Mouse (Mus musculus) heart, embryonic 11.5 days (tissue): ENCODE results near the gene Snrpg. TPM values are rescaled to one million over a fixed set of nuclear protein-coding genes. Genes with fewer than 3 reads are reported as not detected.
A peak's percentile ranks its signal among the peaks of the same experiment; 100 is the strongest.
"Not testable (repeated sequence)": the region's sequence is repeated elsewhere in the genome, so short reads cannot be mapped to it uniquely, and the experiment has no call there.

ENCODE experiments used
- ATAC-seq: fragments of 200-750 bp; cut with Nextera tagmentation; replicated peaks from 2 replicates; pipeline ENCODE4 v1.8.0; 2017; ENCODE audit warnings: moderate library complexity; ENCODE audit not compliant: insufficient number of reproducible peaks, low FRiP score, low TSS enrichment
- H3K27ac ChIP-seq: fragments of 300-500 bp; sonication (generic); 2 replicates; pipeline ENCODE4 v1.5.1; 2014; ENCODE audit warnings: mild to moderate bottlenecking, low read depth, low read length
- H3K27me3 ChIP-seq: fragments of 300-500 bp; sonication (generic); 2 replicates; pipeline ENCODE4 v1.6.1; 2014; ENCODE audit warnings: mild to moderate bottlenecking, low read length, mixed read lengths; ENCODE audit not compliant: control insufficient read depth, insufficient read depth
- H3K36me3 ChIP-seq: fragments of 300-500 bp; sonication (generic); 2 replicates; pipeline ENCODE4 v1.6.1; 2014; ENCODE audit warnings: mild to moderate bottlenecking, low read length, moderate library complexity, mixed read lengths; ENCODE audit not compliant: control insufficient read depth, insufficient read depth
- H3K4me1 ChIP-seq: fragments of 300-500 bp; sonication (generic); 2 replicates; pipeline ENCODE4 v1.6.1; 2014; ENCODE audit warnings: low read length; ENCODE audit not compliant: control insufficient read depth, insufficient read depth
- H3K4me2 ChIP-seq: fragments of 300-500 bp; sonication (generic); 2 replicates; pipeline ENCODE4 v1.6.1; 2014; ENCODE audit warnings: mild to moderate bottlenecking, moderate library complexity
- H3K4me3 ChIP-seq: fragments of 300-500 bp; sonication (generic); 2 replicates; pipeline ENCODE4 v1.5.1; 2014; ENCODE audit warnings: low read depth, low read length
- H3K9ac ChIP-seq: fragments of 300-500 bp; sonication (generic); 2 replicates; pipeline ENCODE4 v1.6.1; 2014; ENCODE audit warnings: mild to moderate bottlenecking, low read depth, low read length, moderate library complexity
- H3K9me3 ChIP-seq: fragments of 300-500 bp; sonication (generic); replicated peaks from 2 replicates; pipeline ENCODE4 v1.6.1; 2016; ENCODE audit warnings: low read length; ENCODE audit not compliant: control insufficient read depth
- WGBS: fragments of 180-500 bp; shearing (Covaris S2); extraction: QIAGEN DNeasy Blood & Tissue Kit; methylation state at CpG from one replicate; pipeline ENCODE4 v1.1.7; 2014; ENCODE audit not compliant: insufficient replicate concordance; 5-methylcytosine and 5-hydroxymethylcytosine counted together
- polyA plus RNA-seq: library from polyadenylated mRNA; unstranded; fragments of >200 nt; fragmentation: Nextera tagmentation; extraction: Ambion mirVana; gene quantifications from 2 replicates; pipeline ENCODE4 v1.2.1, GENCODE M21; 2014

The Snrpg gene
- polyA plus RNA-seq, 1 experiment from 2014 or later = 393 TPM

DNA sequence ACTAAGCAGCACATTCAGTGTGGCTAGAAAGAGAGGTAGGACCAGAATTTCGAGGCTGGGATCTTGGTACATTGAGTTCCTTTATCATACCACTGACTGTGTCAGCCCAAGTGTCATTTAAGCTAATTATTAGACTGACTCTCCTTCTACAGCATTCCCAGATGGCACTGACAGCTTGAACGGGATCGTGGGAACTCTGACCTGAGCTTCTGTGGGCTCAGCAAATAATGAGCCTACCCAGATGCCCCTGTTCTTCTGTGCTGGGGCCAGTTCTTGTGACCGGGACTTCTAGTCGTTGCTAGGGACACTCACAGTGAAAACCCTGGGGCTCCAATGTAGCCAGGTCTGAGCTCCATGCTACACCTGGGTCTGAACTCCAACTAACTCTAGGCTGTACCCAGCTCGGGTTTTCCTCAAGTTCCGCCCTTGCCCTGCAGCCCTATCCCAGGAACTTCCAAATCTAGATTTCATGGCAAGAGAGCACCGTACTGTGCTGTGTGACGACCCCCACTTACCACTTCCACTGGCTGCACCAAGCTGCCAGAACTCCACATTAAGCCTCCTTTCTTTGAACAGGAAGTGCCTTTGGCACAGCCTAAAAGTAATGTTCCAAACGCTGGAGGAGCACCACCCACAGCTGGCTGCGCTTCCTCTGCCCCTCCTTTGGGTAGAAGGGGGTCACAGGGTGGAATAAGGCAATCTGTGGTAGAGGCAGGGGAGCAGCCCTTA lies 35.8 kb upstream of the Snrpg start:
- Histone ChIP-seq H3K36me3 (no peaks in the 10 kb centered on the region), H3K4me1 (no peaks in the 10 kb centered on the region), H3K27me3 (no peaks in the 10 kb centered on the region), H3K9ac (no peak overlapping the region), H3K4me2 (no peak overlapping the region), H3K9me3 (no peaks in the 10 kb centered on the region), H3K27ac (no peak overlapping the region), H3K4me3 (no peak overlapping the region)
- no peak for ATAC-seq
- WGBS = 66% methylated on average over 11 of the region's 11 CpGs

DNA sequence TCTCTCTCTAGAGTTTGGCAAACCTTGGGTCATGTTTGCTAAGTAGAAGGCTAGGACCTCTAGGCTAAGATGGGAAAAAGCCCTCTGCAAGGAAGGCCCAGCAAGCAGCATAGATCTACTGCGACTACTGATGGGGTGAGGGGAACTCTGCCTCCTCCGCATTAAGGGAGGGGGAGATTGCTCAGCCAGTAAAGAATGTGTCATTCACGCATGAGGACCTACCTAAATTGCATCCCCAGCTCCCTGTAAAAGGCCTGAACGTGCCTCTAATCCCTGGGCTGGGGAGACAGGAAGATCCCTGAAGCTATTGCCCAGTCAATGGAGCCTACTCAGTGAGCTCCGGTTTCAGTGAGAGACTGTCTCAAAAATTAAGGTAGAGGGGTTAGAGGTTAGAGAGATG lies 35.2 kb upstream of the Snrpg start:
- WGBS = 74% methylated on average over 5 of the region's 5 CpGs
- no peak for ATAC-seq
- H3K9ac ChIP-seq = no peak overlapping the region
- no peak overlapping the region for H3K4me2 ChIP-seq
- no peak overlapping the region for H3K27ac ChIP-seq
- H3K27me3 ChIP-seq = no peaks in the 10 kb centered on the region
- H3K9me3 ChIP-seq = no peaks in the 10 kb centered on the region
- H3K4me1 ChIP-seq = no peaks in the 10 kb centered on the region
- H3K4me3 ChIP-seq = no peak overlapping the region
- H3K36me3 ChIP-seq = no peaks in the 10 kb centered on the region

DNA sequence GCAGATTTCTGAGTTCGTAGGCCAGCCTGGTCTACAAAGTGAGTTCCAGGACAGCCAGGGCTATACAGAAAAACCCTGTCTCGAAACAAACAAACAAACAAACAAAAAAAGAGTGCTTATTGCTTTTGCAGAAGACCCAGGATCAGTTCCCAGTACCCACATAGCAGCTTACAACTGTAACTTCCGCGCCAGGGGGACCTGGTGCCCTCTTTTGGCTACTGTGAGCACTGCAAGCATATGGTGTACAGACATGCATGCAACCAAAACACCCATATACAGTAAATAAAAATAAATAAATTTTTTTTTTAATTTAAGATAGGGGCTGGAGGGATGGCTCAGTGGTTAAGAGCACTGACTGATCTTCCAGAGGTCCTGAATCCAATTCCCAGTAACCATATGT lies 34.8 kb upstream of the Snrpg start:
- ATAC-seq, H3K9ac ChIP-seq, H3K4me3 ChIP-seq, H3K27ac ChIP-seq, H3K36me3 ChIP-seq, H3K27me3 ChIP-seq, H3K4me2 ChIP-seq, H3K4me1 ChIP-seq, H3K9me3 ChIP-seq: not testable (repeated sequence)
- WGBS = 76% methylated on average over 4 of the region's 4 CpGs

DNA sequence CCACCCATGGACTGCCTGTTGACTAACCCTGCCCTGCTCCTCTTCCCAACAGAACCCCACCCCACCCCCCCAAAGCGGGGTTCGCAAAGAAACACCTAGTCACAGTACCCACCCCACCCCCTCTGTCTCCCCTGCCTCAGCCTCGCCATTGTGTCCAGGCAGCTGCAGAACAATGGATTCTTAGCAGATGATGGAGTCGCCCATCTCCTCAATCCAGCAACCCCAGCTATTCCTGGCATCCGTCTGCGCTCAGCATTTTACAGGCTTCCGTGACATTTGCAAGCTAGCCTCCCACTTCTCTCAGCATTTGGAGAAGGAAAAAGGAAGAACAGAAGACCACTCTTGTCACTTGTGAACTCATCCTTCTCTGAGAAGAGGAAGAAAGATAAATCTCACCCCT lies 27.4 kb upstream of the Snrpg start:
- H3K27ac ChIP-seq = no peak overlapping the region

DNA sequence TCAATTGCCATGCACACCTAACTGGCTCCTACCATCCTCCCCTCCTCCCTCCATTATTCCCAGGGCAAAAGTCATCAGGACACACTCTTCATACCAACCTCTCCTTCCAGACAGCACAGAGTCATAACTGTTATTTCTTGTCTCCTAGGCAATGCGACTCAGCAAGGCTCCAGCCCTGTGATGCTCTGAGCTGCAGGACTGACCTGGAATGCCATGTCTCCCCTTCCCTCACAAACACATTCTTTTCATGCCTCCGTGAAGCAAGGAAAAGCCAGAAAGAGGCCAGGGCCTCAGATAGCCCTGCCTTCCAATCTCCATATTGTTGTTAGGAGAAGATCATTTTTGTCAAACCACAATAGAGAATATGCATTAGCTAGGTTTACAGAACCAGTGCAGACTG lies 25.0 kb upstream of the Snrpg start:
- 32% methylated on average over 2 of the region's 2 CpGs for WGBS

More for the DNA sequence above, 27.4 kb upstream of the Snrpg start:
- Histone ChIP-seq H3K4me1 (peaks cover 3% of the 10 kb centered on the region; the same call in 1 of the 2 replicates), H3K4me3 (no peak overlapping the region), H3K9ac (no peak overlapping the region), H3K27me3 (no peaks in the 10 kb centered on the region), H3K9me3 (no peaks in the 10 kb centered on the region), H3K4me2 (peak overlapping the region; percentile 46), H3K36me3 (no peaks in the 10 kb centered on the region)
- WGBS = 11% methylated on average over 7 of the region's 7 CpGs
- no peak for ATAC-seq

DNA sequence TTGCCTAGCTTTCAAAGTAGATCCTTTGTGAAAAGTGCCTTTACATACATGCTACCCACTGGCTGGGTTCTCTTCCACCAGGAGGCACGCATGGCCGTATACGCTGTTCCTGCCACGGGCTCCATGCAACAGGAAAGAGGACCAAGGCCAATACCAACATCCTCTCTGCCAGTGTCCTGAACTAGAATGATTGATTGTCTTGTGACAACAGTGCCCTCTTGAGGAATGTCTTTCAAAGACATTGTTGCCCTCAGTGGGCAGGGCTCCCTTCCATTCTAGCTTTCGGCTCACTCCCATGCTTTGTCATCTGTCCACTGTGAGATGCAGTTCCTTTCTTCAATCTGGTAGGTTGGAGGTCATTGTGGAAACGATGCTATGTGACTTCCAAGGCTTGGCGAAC lies 21.8 kb upstream of the Snrpg start:
- H3K4me3 ChIP-seq = no peak overlapping the region
- H3K9me3 ChIP-seq = no peaks in the 10 kb centered on the region
- ATAC-seq = no peak; the same call in 1 of the 2 replicates
- no peaks in the 10 kb centered on the region for H3K36me3 ChIP-seq
- H3K27me3 ChIP-seq = no peaks in the 10 kb centered on the region
- peaks cover 3% of the 10 kb centered on the region; the same call in 1 of the 2 replicates for H3K4me1 ChIP-seq
- H3K9ac ChIP-seq = no peak overlapping the region
- 52% methylated on average over 7 of the region's 7 CpGs for WGBS
- no peak overlapping the region for H3K27ac ChIP-seq
- H3K4me2 ChIP-seq = no peak overlapping the region

More for the DNA sequence above, 25.0 kb upstream of the Snrpg start:
- Histone ChIP-seq H3K4me2 (no peak overlapping the region), H3K4me1 (peaks cover 3% of the 10 kb centered on the region; the same call in 1 of the 2 replicates), H3K27ac (peak overlapping the region; percentile 29; the same call in 1 of the 2 replicates), H3K9me3 (no peaks in the 10 kb centered on the region), H3K9ac (no peak overlapping the region), H3K36me3 (no peaks in the 10 kb centered on the region), H3K4me3 (no peak overlapping the region), H3K27me3 (no peaks in the 10 kb centered on the region)
- no peak for ATAC-seq

DNA sequence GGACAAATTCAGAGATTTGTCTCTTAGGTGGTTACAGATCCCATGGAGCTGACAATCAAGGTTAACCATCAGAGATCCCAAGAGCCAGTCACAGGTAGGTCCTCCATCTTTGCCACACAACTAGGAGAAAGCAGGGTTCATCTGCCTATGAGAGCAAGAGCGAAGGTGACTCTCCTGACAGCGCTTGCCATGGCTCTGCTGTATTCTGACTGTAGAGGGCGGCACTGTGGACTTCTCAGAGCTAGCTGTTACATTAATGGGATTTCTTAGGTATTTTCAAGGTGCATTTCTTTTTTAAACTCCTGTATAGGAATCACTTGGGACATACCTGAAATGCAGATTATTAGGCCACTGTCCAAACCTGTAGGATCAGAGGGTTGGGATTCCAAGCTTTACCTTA lies 16.2 kb upstream of the Snrpg start:
- Histone ChIP-seq H3K4me3 (no peak overlapping the region), H3K27ac (no peak overlapping the region), H3K9me3 (no peaks in the 10 kb centered on the region), H3K27me3 (no peaks in the 10 kb centered on the region), H3K9ac (no peak overlapping the region), H3K36me3 (no peaks in the 10 kb centered on the region), H3K4me1 (no peaks in the 10 kb centered on the region), H3K4me2 (no peak overlapping the region)
- WGBS = 52% methylated on average over 3 of the region's 3 CpGs
- ATAC-seq = no peak

DNA sequence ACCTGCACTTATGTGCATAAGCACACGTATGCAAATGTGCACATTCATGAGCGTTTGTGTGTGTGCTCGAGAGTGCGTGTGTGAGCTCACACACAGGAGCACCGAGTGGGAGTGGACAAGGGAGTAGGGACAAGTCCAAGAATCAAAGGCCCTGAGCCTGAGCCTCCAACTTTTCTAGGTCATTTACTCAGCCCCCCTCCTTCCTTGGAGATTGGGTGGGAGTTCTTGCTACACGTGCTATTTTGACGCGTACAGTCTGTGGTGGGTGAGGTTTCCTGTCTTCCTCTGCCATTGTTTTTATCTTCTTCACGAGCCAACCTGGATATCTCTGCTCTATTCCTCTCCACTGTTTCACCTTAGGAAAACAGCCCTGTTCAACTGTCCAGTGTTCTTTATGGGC lies 14.1 kb upstream of the Snrpg start:
- H3K4me1 ChIP-seq = no peaks in the 10 kb centered on the region
- H3K27me3 ChIP-seq = no peaks in the 10 kb centered on the region
- H3K4me2 ChIP-seq = no peak overlapping the region
- no peak overlapping the region for H3K9ac ChIP-seq
- H3K36me3 ChIP-seq = no peaks in the 10 kb centered on the region
- H3K9me3 ChIP-seq = no peaks in the 10 kb centered on the region
- H3K27ac ChIP-seq = no peak overlapping the region
- WGBS = 67% methylated on average over 9 of the region's 9 CpGs
- no peak for ATAC-seq
- no peak overlapping the region for H3K4me3 ChIP-seq

DNA sequence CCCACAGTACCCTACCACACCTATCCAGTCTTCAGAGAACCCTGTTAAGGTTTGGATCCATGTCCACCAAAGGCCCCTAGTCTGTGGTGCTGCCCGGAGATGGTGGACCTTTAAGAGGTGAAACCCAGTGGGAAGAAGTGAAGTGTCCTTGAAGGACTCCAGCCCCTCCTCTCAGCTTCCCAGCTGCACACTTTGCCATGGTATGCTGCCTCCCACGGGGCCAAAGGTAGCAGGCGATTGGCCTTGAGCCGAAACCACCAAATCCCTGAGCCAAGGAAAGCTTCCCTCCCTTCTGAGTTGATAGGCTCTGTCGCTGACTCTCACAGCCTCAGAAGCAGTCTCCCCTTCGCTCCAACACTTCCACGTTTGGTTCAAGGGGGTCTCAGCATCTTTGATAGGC lies 10.4 kb upstream of the Snrpg start:
- no peaks in the 10 kb centered on the region for H3K36me3 ChIP-seq
- H3K27ac ChIP-seq = no peak overlapping the region
- 51% methylated on average over 7 of the region's 7 CpGs for WGBS
- H3K4me1 ChIP-seq = no peaks in the 10 kb centered on the region
- no peak overlapping the region for H3K4me3 ChIP-seq
- H3K4me2 ChIP-seq = no peak overlapping the region
- H3K9me3 ChIP-seq = no peaks in the 10 kb centered on the region
- no peak for ATAC-seq
- H3K27me3 ChIP-seq = no peaks in the 10 kb centered on the region
- no peak overlapping the region for H3K9ac ChIP-seq
